Mouse (Mus musculus) thymus, adult 2 months (tissue): ENCODE data around the gene Scamp3. TPM values are rescaled to one million over a fixed set of nuclear protein-coding genes. Genes with fewer than 3 reads are reported as not detected.

ENCODE experiments used
- DNase-seq: peaks from one replicate; pipeline ENCODE4 v3.0.0; 2021
- H3K27ac ChIP-seq: fragments of 200-500 bp; 2 replicates; pipeline ENCODE4 v1.5.1; 2012; ENCODE audit warnings: low read length, control low read depth; ENCODE audit not compliant: control insufficient read depth, insufficient read depth
- H3K27me3 ChIP-seq: fragments of 200-500 bp; 2 replicates; pipeline ENCODE4 v1.6.1; 2012; ENCODE audit warnings: mild to moderate bottlenecking, low read length, moderate library complexity, mixed read lengths; ENCODE audit not compliant: control insufficient read depth, insufficient read depth
- H3K36me3 ChIP-seq: fragments of 200-500 bp; 2 replicates; pipeline ENCODE4 v1.6.1; 2012; ENCODE audit warnings: mild to moderate bottlenecking, low read length, moderate library complexity; ENCODE audit not compliant: control insufficient read depth, insufficient read depth
- H3K4me1 ChIP-seq: fragments of 200-500 bp; replicated peaks from 2 replicates; pipeline ENCODE4 v1.6.1; 2012; ENCODE audit warnings: low read length; ENCODE audit not compliant: control insufficient read depth, insufficient read depth
- H3K4me3 ChIP-seq: fragments of 200-500 bp; 2 replicates; pipeline ENCODE4 v1.5.1; 2012; ENCODE audit warnings: mild to moderate bottlenecking, low read length, control low read depth, moderate library complexity; ENCODE audit not compliant: control insufficient read depth, insufficient read depth
- CTCF ChIP-seq: fragments of 200-500 bp; IDR thresholded peaks from 2 replicates; pipeline ENCODE4 v1.5.1; 2012; ENCODE audit warnings: mild to moderate bottlenecking, control low read depth, low read length, moderate library complexity, borderline replicate concordance; ENCODE audit not compliant: control insufficient read depth, poor library complexity, insufficient read depth; ENCODE audit errors: extremely low read depth
- POLR2A ChIP-seq: fragments of 200-500 bp; IDR thresholded peaks from 2 replicates; pipeline ENCODE4 v1.6.1; 2012; ENCODE audit warnings: mild to moderate bottlenecking, low read length, control low read depth, moderate library complexity; ENCODE audit not compliant: control insufficient read depth, poor library complexity, insufficient read depth; ENCODE audit errors: extremely low read depth
- WGBS: fragments of 180-500 bp; shearing (Covaris S2); methylation state at CpG from one replicate; pipeline ENCODE4 v1.1.7; 2018; 5-methylcytosine and 5-hydroxymethylcytosine counted together
- polyA plus RNA-seq: library from polyadenylated mRNA; depleted of rRNA; stranded (reverse); fragments of >200 nt; gene quantifications from 2 replicates; pipeline ENCODE4 v1.2.3, GENCODE M21; 2012

Gene Scamp3
- polyA plus RNA-seq, 1 experiment: 240 TPM

DNA sequence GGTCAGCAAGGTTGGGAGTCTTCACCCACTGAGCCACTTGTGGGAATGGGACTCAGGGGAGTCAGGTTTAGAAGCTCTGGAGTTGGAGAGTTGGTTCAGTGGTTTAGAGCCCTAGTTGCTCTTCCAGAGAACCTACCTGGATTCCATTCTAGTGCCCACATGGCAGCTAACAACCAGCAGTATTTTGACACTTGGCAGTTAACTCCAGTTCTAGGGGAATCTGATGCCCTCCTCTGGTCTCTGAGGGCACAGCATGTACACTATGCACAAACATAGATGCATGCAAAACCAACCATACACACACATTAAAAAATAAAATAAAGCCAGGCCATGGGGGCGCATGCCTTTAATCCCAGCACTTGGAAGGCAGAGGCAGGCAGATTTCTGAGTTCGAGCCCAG is 16.6 kb downstream of the Scamp3 start:
- DNase-seq: peak; percentile 67
- Histone ChIP-seq H3K4me1 (peaks cover 24% of the 10 kb centered on the region), H3K4me3 (no peak overlapping the region), H3K27ac (no peak overlapping the region), H3K27me3 (no peaks in the 10 kb centered on the region), H3K36me3 (no peaks in the 10 kb centered on the region)
- WGBS: 89% methylated on average over 2 of the region's 2 CpGs
- TF ChIP-seq CTCF (no peak), POLR2A (no peak)

GRCm38 (mm10) chr3:89195979-89196877 is 19.0 kb downstream of the Scamp3 start:
- no peaks in the 10 kb centered on the region for H3K27me3 ChIP-seq
- peaks cover 10% of the 10 kb centered on the region for H3K4me1 ChIP-seq
- 7% methylated on average over 33 of the region's 33 CpGs for WGBS
- H3K27ac ChIP-seq: peak overlapping the region; percentile 85
- peak; percentile 89 for DNase-seq
- H3K4me3 ChIP-seq: peak overlapping the region; percentile 54
- 0 out of 2 replicates have a peak, but pooled peaks have one; percentile 31 for TF ChIP-seq CTCF
- peak; percentile 71 for TF ChIP-seq POLR2A
- H3K36me3 ChIP-seq: no peaks in the 10 kb centered on the region

DNA sequence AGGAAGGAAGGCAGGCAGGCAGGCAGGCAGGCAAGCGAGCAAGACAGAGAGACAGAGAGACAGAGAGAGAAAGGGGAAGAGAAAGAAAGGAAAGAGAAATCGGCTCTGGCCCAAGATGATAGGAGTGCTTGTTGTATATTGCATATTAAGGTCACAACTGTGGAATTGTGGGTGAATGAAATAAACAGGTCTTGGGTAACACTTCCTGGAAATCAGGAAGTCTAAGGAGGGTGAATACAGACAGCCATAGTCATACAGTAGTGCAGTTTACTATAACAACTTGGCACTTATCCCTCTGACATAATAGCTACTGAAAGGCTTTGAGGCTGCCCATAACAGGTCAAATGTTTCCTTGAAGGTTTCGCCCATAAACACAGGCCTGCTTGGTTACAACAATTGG is 22.6 kb downstream of the Scamp3 start:
- 63% methylated on average over 3 of the region's 3 CpGs for WGBS
- Histone ChIP-seq H3K4me3 (no peak overlapping the region), H3K4me1 (peaks cover 14% of the 10 kb centered on the region)

DNA sequence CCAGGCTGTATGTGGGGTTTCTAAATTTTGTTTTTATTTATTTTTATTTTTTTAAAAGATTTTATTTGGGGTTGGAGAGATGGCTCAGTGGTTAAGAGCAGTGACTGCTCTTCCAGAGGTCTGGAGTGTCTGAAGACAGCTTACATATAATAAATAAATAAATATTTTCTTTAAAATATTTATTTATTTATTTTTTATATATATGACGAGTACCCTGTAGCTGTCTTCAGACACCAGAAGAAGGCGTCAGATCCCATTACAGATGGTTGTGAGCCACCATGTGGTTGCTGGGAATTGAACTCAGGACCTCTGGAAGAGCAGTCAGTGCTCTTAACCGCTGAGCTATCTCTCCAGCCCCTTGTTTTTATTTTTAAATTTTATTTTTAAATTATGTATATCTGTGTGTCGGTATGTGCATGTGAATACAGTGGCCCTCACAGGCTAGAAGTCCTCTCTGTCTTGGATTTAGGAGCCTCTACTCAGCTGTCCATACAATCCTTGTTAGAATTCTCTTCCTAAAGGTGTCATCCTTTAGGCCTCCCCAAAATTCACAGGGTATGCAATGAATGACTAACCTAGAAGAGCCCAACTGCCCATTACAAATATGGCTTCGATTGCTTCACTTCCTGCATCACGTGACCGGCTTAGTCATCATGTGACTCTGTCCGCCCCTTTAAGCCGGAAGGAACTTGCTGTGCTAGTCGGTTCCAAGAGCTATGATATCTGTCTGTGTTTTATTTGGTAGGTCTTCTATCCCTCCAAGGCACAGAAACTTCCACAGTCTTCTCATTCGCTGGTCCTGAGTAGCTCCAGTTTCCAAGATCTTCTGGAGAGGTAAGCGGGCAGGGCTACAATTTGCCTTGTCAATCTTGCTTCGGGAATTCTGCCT is 25.2 kb downstream of the Scamp3 start, which contains the start of gene Gba:
Gba (plus strand) TSS at position 676 of the 889 bp plus-strand sequence.
- Histone ChIP-seq H3K27ac (no peak within 1 kb of the TSS), H3K27me3 (no peaks in the 10 kb centered on the region), H3K36me3 (peaks cover 28% of the 10 kb centered on the region), H3K4me3 (peak within 1 kb of the TSS; percentile 32), H3K4me1 (peaks cover 6% of the 10 kb centered on the region)
- no peak for TF ChIP-seq POLR2A
- no peak for TF ChIP-seq CTCF
- peak; percentile 85 for DNase-seq
- 24% methylated on average over 13 of the region's 13 CpGs for WGBS

More for the DNA sequence above, 22.6 kb downstream of the Scamp3 start:
- DNase-seq: no peak
- no peak for TF ChIP-seq POLR2A
- no peak for TF ChIP-seq CTCF
- Histone ChIP-seq H3K27me3 (no peaks in the 10 kb centered on the region), H3K36me3 (0 out of 2 replicates have a peak, but pooled peaks cover 2% of the 10 kb centered on the region), H3K27ac (no peak overlapping the region)

- DNase-seq: no peak
- peaks cover 6% of the 10 kb centered on the region for H3K4me1 ChIP-seq
- WGBS: 21% methylated on average over 5 of the region's 5 CpGs
- peaks cover 33% of the 10 kb centered on the region for H3K36me3 ChIP-seq
- peak overlapping the region; percentile 32 for H3K4me3 ChIP-seq
- no peak overlapping the region for H3K27ac ChIP-seq
- no peak for TF ChIP-seq POLR2A
- TF ChIP-seq CTCF: no peak
- no peaks in the 10 kb centered on the region for H3K27me3 ChIP-seq
These were observed 25.9 kb downstream of the Scamp3 start for GRCm38 (mm10) chr3:89203142-89203514.

DNA sequence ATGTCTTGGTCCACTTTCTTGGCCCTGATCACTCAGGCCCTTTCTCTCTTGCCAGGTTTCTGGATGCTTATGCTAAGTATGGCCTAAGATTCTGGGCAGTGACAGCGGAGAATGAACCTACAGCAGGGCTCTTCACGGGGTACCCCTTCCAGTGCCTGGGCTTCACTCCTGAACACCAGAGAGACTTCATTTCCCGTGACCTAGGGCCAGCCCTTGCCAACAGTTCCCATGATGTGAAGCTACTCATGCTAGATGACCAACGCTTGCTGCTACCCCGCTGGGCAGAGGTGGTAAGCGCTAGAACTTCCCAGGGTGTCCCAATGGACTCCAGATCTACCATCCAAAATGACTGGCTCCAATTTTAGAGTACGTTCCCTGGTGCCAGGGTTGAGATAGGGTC is 28.8 kb downstream of the Scamp3 start:
- peaks cover 6% of the 10 kb centered on the region for H3K4me1 ChIP-seq
- H3K27me3 ChIP-seq: no peaks in the 10 kb centered on the region
- H3K36me3 ChIP-seq: peaks cover 47% of the 10 kb centered on the region
- no peak overlapping the region for H3K27ac ChIP-seq
- 97% methylated on average over 7 of the region's 7 CpGs for WGBS
- no peak overlapping the region for H3K4me3 ChIP-seq
- DNase-seq: no peak
- TF ChIP-seq POLR2A: no peak
- TF ChIP-seq CTCF: no peak
